Mouse (Mus musculus) liver, postnatal 0 days (tissue): ENCODE data around the gene Rnf213.

Experiments
- CTCF ChIP-seq: sonication (generic); IDR thresholded peaks from 2 replicates; pipeline ENCODE4 v1.5.1; 2016; ENCODE audit warnings: antibody characterized with exemption, low read depth
- EP300 ChIP-seq: IDR thresholded peaks from 2 replicates; pipeline ENCODE4 v1.6.1; 2016; ENCODE audit warnings: antibody characterized with exemption, low read depth, mild to moderate bottlenecking

- TF ChIP-seq CTCF (no peak), EP300 (no peak)
These were observed 39.8 kb downstream of the Rnf213 start for GRCm38 (mm10) chr11:119432706-119433105.
